In genomic region chr7:24153272-24153671, GRCm38 (mm10) we compare ENCODE assay signal across 8 mouse cellular contexts. TPM values are rescaled to one million over a fixed set of nuclear protein-coding genes. Genes with fewer than 3 reads are reported as not detected.
DNase-seq lines count a peak whose midpoint lies in the region; ATAC-seq and TF ChIP-seq lines count a peak whose summit lies in the region.
"Had no signal": no experiment of that assay in that cellular context is flagged by ENCODE, and none has a peak within 500 bp of the region (broad histone marks: within the 10 kb centered on the region; RNA-seq: fewer than 3 reads in every experiment).

No protein-coding gene starts in this region.

- intact Hi-C loops in left cerebral cortex, adult 2 months (cut with DNase I), result no loop called here
- intact Hi-C loops in left cerebral cortex, postnatal 25 days (cut with DNase I), result no loop called here

- ATAC-seq in megakaryocyte-erythroid progenitor cell, adult 5-6 weeks (replicated peaks; ENCODE audit: low FRiP score, low TSS enrichment, poor library complexity, severe bottlenecking), result peak; percentile 79; the same call in 1 of the 2 replicates
- ATAC-seq in intestine, embryonic 15.5 days, result no peak

- TF ChIP-seq CTCF in left cerebral cortex, adult 2 months (IDR thresholded peaks at IDR 0.05), result peak; percentile 19; the same call in 1 of the 2 replicates

- H3K4me3 ChIP-seq in left cerebral cortex, adult 2 months, result no peak overlapping the region
- no peak overlapping the region for H3K4me3 ChIP-seq in intestine, embryonic 15.5 days (replicated peaks)

- no peak overlapping the region for H3K4me2 ChIP-seq in intestine, embryonic 15.5 days (replicated peaks)

- no peak for DNase-seq in left cerebral cortex, adult 2 months (ENCODE audit: extremely low spot score in 1 of 2, low spot score in 2 of 2)
- DNase-seq in left cerebral cortex, postnatal 25 days (ENCODE audit: low spot score in 2 of 2), result no peak
- DNase-seq in ES-CJ7 (ENCODE audit: low read depth, low spot score), result peak; percentile 65
- DNase-seq in brain, adult 2 months (ENCODE audit: low read depth, low spot score), result peak; percentile 20
- no peak for DNase-seq in urinary bladder, postnatal 25 days (ENCODE audit: low spot score)
- DNase-seq: right cerebral cortex, postnatal 14 days had no signal

- no peak overlapping the region for H3K9ac ChIP-seq in intestine, embryonic 15.5 days

- no peaks in the 10 kb centered on the region for H3K4me1 ChIP-seq in intestine, embryonic 15.5 days (replicated peaks)

- H3K9me3 ChIP-seq in intestine, embryonic 15.5 days, result no peaks in the 10 kb centered on the region

- no peaks in the 10 kb centered on the region for H3K27me3 ChIP-seq in intestine, embryonic 15.5 days (replicated peaks)

- H3K36me3 ChIP-seq in intestine, embryonic 15.5 days, result no peaks in the 10 kb centered on the region

- no peak overlapping the region for H3K27ac ChIP-seq in left cerebral cortex, adult 2 months
- H3K27ac ChIP-seq in intestine, embryonic 15.5 days, result no peak overlapping the region

- 9% methylated on average over 1 of the region's 1 CpGs for WGBS in intestine, embryonic 15.5 days

RNA-seq across cellular contexts. Expression of gene Zfp235, which starts 19.3 kb away (rescaled TPM):
- total RNA-seq in left cerebral cortex, adult 2 months (2021), result 10 to 100 TPM; 22.0 to 23.1 TPM
- 10 to 100 TPM; 20.2 to 20.4 TPM for total RNA-seq in left cerebral cortex, postnatal 25 days (2021)
- total RNA-seq in megakaryocyte-erythroid progenitor cell, adult 5-6 weeks (2014; fragmentation: Nextera tagmentation), result 8.0 and 8.2 TPM in 2 replicates
- 6.4 and 7.8 TPM in 2 replicates for total RNA-seq in megakaryocyte-erythroid progenitor cell, adult 5-6 weeks (2017)
- polyA plus RNA-seq in intestine, embryonic 15.5 days (2015; fragmentation: Nextera tagmentation; extraction: Ambion mirVana), result 12.7 and 15.2 TPM in 2 replicates

RNA-seq across cellular contexts. Expression of gene Zfp114, which starts 21.6 kb away (rescaled TPM):
- total RNA-seq in left cerebral cortex, adult 2 months (2021), result 1 to 10 TPM; 2.7 to 4.5 TPM
- 1 to 10 TPM; 2.5 to 2.9 TPM for total RNA-seq in left cerebral cortex, postnatal 25 days (2021)
- 1.5 and 2.2 TPM in 2 replicates for total RNA-seq in megakaryocyte-erythroid progenitor cell, adult 5-6 weeks (2014; fragmentation: Nextera tagmentation)
- 2.4 and 2.5 TPM in 2 replicates for total RNA-seq in megakaryocyte-erythroid progenitor cell, adult 5-6 weeks (2017)
- polyA plus RNA-seq in intestine, embryonic 15.5 days (2015; fragmentation: Nextera tagmentation; extraction: Ambion mirVana), result 3.8 TPM in 2 replicates

RNA-seq across cellular contexts. Expression of gene Zfp112, which starts 41.2 kb away (rescaled TPM):
- total RNA-seq in left cerebral cortex, adult 2 months (2021), result 10 to 100 TPM in 1 of 2 experiments, 1 to 10 TPM in 1; 10.0 to 11.9 TPM
- total RNA-seq in left cerebral cortex, postnatal 25 days (2021), result 10 to 100 TPM in 1 of 2 experiments, 1 to 10 TPM in 1; 8.4 to 10.2 TPM
- total RNA-seq in megakaryocyte-erythroid progenitor cell, adult 5-6 weeks (2014; fragmentation: Nextera tagmentation), result 0.20 and 0.22 TPM in 2 replicates
- 0.75 and 1.4 TPM in 2 replicates for total RNA-seq in megakaryocyte-erythroid progenitor cell, adult 5-6 weeks (2017)
- polyA plus RNA-seq in intestine, embryonic 15.5 days (2015; fragmentation: Nextera tagmentation; extraction: Ambion mirVana), result 4.8 and 6.4 TPM in 2 replicates

RNA-seq across cellular contexts. Expression of gene Zfp111, which starts 58.0 kb away (rescaled TPM):
- 10 to 100 TPM; 12.8 to 15.1 TPM for total RNA-seq in left cerebral cortex, adult 2 months (2021)
- 10 to 100 TPM in 1 of 2 experiments, 1 to 10 TPM in 1; 8.9 to 12.6 TPM for total RNA-seq in left cerebral cortex, postnatal 25 days (2021)
- 1.0 and 4.6 TPM in 2 replicates for total RNA-seq in megakaryocyte-erythroid progenitor cell, adult 5-6 weeks (2014; fragmentation: Nextera tagmentation)
- 7.2 and 8.6 TPM in 2 replicates for total RNA-seq in megakaryocyte-erythroid progenitor cell, adult 5-6 weeks (2017)
- 7.4 and 7.9 TPM in 2 replicates for polyA plus RNA-seq in intestine, embryonic 15.5 days (2015; fragmentation: Nextera tagmentation; extraction: Ambion mirVana)

Comparison
In these comparisons a context has a peak if more than half of its experiments do, and no peak if none do; other contexts are left out.
1. DNase-seq: peak in ES-CJ7 (single experiment) and brain, adult 2 months (single experiment); none in left cerebral cortex, adult 2 months (0 of 2), left cerebral cortex, postnatal 25 days (0 of 2) and urinary bladder, postnatal 25 days (single experiment).